Mouse (Mus musculus): Measurements from ENCODE around the gene Dera. TPM values are rescaled to one million over a fixed set of nuclear protein-coding genes. Genes with fewer than 3 reads are reported as not detected.

Dera gene
- total and polyA plus RNA-seq, 2 experiments from 2014 or later, result 12.1 to 17.9 TPM

DNA sequence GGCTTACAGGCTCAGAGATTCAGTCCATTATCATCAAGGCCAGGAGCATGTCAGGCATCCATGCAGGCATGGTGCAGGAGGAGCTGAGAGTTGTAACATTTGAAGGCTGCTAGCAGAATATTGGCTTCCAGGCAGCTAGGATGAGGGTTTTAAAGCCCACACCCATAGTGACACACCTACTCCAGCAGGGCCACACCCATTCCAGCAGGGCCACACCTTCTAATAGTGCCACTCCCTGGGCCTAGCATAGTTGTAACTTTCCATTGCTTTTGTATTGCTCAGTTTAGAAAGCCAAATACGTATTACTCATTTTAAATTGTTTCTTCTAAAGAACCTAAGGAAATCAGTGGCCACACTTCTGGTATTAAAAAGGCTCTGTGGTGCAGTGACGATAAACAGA lies 13.4 kb upstream of the Dera start:
- H3K27ac ChIP-seq, result no peak overlapping the region
- ATAC-seq (no peak), DNase-seq (ENCODE audit: low spot score) (no peak)
- H3K4me3 ChIP-seq (ENCODE audit: low read length), result no peak overlapping the region
- H3K4me1 ChIP-seq (ENCODE audit: insufficient read depth, low read length), result peaks cover 10% of the 10 kb centered on the region
- TF ChIP-seq CTCF (IDR thresholded peaks at IDR 0.05; ENCODE audit: low read depth), result no peak
- peaks cover 55% of the 10 kb centered on the region for H3K36me3 ChIP-seq (ENCODE audit: insufficient read depth, low read length)
- WGBS, result 92% methylated on average over 2 of the region's 2 CpGs
- H3K9me3 ChIP-seq (ENCODE audit: low read length), result no peaks in the 10 kb centered on the region
- H3K4me2 ChIP-seq (ENCODE audit: low read depth, low read length), result no peak overlapping the region
- no peak overlapping the region for H3K9ac ChIP-seq (replicated peaks; ENCODE audit: low read length)
- H3K27me3 ChIP-seq (ENCODE audit: insufficient read depth, low read length), result no peaks in the 10 kb centered on the region

DNA sequence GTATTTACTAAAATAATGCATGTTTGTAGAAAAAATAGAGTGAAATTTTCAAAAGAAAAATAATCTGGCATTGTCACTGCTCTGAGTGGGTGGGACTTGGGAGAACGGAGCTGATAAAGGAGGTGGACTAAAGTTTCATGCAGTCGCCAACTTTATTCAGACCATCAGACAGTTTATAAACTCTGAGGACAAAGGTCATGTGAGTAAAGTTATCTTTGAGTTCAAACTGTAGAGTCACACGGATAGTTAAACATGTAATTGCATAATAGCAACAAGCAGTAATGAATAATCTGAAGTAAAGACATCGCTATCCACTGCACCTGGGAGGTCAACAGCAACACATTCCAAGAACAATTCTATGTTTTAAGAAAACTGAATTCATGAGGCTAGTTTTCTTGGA lies 9.6 kb upstream of the Dera start:
- WGBS, result 87% methylated on average over 4 of the region's 4 CpGs
- no peak overlapping the region for H3K27ac ChIP-seq

DNA sequence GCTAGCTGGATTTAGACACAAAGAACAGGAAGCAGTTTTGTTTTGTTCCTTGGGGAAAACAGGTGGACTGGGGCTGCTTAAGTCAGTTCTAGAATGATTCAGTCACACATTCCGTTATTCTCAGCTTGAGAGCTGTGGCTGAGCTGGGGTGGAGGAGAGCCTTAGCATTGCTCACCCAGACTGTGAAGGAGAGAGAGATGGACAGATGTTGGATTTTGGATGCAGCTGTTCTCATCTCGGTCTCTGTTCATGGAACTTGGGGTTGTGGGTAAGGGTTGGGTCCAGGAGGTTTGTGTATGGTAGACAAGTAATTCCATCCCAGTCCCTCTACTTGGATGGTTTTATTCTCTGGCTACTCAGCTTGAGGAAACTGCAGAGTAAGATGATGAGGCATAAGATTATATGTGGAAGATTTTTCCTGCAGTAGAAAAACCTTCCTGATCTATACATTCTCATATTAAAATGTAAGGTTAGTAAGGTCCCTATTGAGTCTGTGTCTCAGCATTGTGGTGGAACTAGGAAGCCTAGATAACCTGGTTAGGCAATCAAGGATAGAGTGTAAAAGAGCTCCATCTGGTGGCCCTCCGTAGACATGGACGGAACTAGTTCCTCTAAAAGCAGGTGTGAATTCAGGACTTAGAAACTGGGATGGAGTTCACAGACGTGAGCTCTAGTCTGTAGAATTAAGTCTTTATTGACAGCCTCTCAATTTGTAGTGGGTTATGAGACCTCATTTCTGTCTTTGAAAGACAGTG lies 7.0 kb upstream of the Dera start:
- Histone ChIP-seq H3K4me2 (ENCODE audit: low read depth, low read length) (no peak overlapping the region), H3K36me3 (ENCODE audit: insufficient read depth, low read length) (peaks cover 52% of the 10 kb centered on the region), H3K27ac (no peak overlapping the region), H3K9ac (replicated peaks; ENCODE audit: low read length) (no peak overlapping the region), H3K4me3 (ENCODE audit: low read length) (no peak overlapping the region), H3K27me3 (ENCODE audit: insufficient read depth, low read length) (no peaks in the 10 kb centered on the region), H3K4me1 (ENCODE audit: insufficient read depth, low read length) (no peaks in the 10 kb centered on the region), H3K9me3 (ENCODE audit: low read length) (no peaks in the 10 kb centered on the region)
- peak; percentile 68 for DNase-seq (ENCODE audit: low spot score)
- 71% methylated on average over 5 of the region's 5 CpGs for WGBS
- ATAC-seq, result peak; percentile 70; the same call in 1 of the 2 replicates
- peak; percentile 73 for TF ChIP-seq CTCF (IDR thresholded peaks at IDR 0.05; ENCODE audit: low read depth)

More for the DNA sequence above, 9.6 kb upstream of the Dera start:
- H3K9me3 ChIP-seq (ENCODE audit: low read length), result no peaks in the 10 kb centered on the region
- DNase-seq (ENCODE audit: low spot score) (no peak), ATAC-seq (no peak)
- no peak overlapping the region for H3K4me2 ChIP-seq (ENCODE audit: low read depth, low read length)
- TF ChIP-seq CTCF (IDR thresholded peaks at IDR 0.05; ENCODE audit: low read depth), result no peak
- no peak overlapping the region for H3K9ac ChIP-seq (replicated peaks; ENCODE audit: low read length)
- H3K4me1 ChIP-seq (ENCODE audit: insufficient read depth, low read length), result no peaks in the 10 kb centered on the region
- no peak overlapping the region for H3K4me3 ChIP-seq (ENCODE audit: low read length)
- peaks cover 69% of the 10 kb centered on the region for H3K36me3 ChIP-seq (ENCODE audit: insufficient read depth, low read length)
- no peaks in the 10 kb centered on the region for H3K27me3 ChIP-seq (ENCODE audit: insufficient read depth, low read length)

DNA sequence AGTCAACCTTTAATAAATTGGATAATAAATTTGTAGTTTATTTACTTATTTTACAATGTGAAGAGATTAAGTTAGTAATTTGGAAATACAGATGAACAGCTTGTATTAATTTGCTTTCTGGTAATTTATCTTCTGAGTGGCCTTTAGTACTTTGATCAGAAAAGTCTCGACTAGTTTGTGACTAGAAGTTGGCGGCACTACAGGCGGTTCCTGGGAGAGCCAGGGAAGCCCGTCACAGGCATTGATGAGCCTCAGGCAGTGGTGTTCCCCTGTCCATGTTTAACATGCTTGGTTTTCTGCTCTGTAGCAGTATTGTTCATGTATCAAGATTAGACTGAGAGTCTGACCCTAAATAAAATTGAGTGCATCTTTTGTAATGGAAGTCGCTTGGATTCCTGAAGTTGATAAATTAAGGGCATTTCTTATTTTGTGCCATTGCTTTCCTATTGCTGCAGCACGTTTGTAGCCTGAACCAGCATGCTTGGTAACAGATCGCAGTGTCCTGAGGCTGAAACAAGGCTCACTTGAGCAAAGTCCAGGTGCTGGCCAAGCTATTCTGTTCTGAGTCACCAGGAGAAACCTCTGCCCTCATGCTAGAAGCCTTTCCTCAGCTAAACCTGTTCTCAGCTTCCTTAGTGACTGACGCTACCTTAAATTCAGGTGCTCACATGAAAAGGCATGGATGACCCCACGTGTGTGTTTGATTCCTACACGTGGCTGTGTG lies 2.6 kb upstream of the Dera start:
- Histone ChIP-seq H3K9ac (replicated peaks; ENCODE audit: low read length) (no peak overlapping the region), H3K9me3 (ENCODE audit: low read length) (no peaks in the 10 kb centered on the region), H3K27me3 (ENCODE audit: insufficient read depth, low read length) (no peaks in the 10 kb centered on the region), H3K4me2 (ENCODE audit: low read depth, low read length) (no peak overlapping the region), H3K27ac (no peak overlapping the region), H3K4me1 (ENCODE audit: insufficient read depth, low read length) (no peaks in the 10 kb centered on the region), H3K36me3 (ENCODE audit: insufficient read depth, low read length) (peaks cover 25% of the 10 kb centered on the region), H3K4me3 (ENCODE audit: low read length) (no peak overlapping the region)
- ATAC-seq (no peak), DNase-seq (ENCODE audit: low spot score) (no peak)
- 82% methylated on average over 10 of the region's 10 CpGs for WGBS
- no peak for TF ChIP-seq CTCF (IDR thresholded peaks at IDR 0.05; ENCODE audit: low read depth)

DNA sequence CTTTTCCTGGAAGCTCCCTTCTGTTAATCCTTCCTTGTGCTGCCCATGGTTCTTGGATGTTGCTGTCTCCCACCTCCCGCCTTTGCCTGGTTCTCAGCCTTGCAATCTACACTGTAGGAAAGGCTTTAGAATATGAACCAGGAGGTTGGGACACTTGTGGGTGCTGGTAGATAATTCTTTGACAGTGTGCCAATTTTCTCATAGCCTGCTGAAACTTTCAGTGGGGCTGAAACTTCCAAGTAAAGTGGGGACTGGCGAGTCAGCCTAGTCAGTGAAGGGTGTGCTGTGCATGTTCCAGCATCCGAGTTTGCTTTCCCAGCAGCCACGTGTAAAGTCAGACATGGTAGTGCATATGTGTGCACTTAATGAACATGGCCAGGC lies 2.1 kb upstream of the Dera start:
- Histone ChIP-seq H3K4me3 (ENCODE audit: low read length) (no peak overlapping the region), H3K4me2 (ENCODE audit: low read depth, low read length) (no peak overlapping the region), H3K36me3 (ENCODE audit: insufficient read depth, low read length) (peaks cover 25% of the 10 kb centered on the region), H3K4me1 (ENCODE audit: insufficient read depth, low read length) (no peaks in the 10 kb centered on the region), H3K9me3 (ENCODE audit: low read length) (no peaks in the 10 kb centered on the region), H3K27ac (no peak overlapping the region), H3K27me3 (ENCODE audit: insufficient read depth, low read length) (no peaks in the 10 kb centered on the region), H3K9ac (replicated peaks; ENCODE audit: low read length) (no peak overlapping the region)
- DNase-seq (ENCODE audit: low spot score), result no peak
- 91% methylated on average over 4 of the region's 4 CpGs for WGBS
- no peak for ATAC-seq
- TF ChIP-seq CTCF (IDR thresholded peaks at IDR 0.05; ENCODE audit: low read depth), result no peak

DNA sequence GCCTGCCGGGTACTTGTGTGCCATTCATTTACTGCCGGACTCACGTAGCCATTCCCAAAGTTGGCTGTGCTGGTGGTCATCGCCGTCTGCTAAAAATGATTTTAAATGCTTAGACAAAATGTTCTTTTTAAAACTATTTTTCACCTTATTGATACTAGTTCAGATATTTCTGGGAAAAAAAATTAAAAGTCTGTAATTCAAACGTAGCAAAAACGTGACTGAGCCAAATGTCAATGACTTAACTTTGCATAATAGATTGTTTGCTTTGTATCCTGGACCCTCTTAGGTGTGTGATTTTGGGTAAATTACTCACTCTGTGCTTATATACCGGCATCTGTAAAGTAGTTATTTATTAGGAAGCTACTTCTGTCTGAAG lies 499 bp downstream of the Dera start:
- no peaks in the 10 kb centered on the region for H3K4me1 ChIP-seq (ENCODE audit: insufficient read depth, low read length)
- H3K27ac ChIP-seq, result no peak overlapping the region
- peaks cover 6% of the 10 kb centered on the region for H3K36me3 ChIP-seq (ENCODE audit: insufficient read depth, low read length)
- WGBS, result 5% methylated on average over 8 of the region's 8 CpGs
- peak overlapping the region; percentile 51 for H3K9ac ChIP-seq (replicated peaks; ENCODE audit: low read length)
- peak overlapping the region; percentile 59 for H3K4me3 ChIP-seq (ENCODE audit: low read length)
- peak overlapping the region; percentile 86 for H3K4me2 ChIP-seq (ENCODE audit: low read depth, low read length)
- no peak for TF ChIP-seq CTCF (IDR thresholded peaks at IDR 0.05; ENCODE audit: low read depth)
- DNase-seq (ENCODE audit: low spot score) (no peak), ATAC-seq (no peak)
- no peaks in the 10 kb centered on the region for H3K9me3 ChIP-seq (ENCODE audit: low read length)
- H3K27me3 ChIP-seq (ENCODE audit: insufficient read depth, low read length), result no peaks in the 10 kb centered on the region

DNA sequence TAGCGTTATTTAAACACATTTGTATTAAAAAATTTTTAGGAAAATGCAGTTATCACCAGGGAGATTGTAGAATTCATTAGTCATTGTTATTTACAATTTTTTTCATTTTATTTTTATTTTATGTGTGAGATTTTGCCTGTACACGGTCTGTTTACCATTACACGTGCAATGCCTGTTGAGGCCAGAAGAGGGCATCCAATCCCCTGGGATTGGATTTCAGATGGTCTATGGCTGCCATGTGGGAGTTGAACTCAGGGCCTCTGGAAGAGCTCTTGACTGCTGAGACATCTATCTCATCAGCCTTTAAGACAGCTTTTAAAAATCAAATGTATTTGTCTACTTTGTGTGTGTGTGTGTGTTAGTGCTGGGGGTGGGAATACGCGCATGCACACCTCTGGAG lies 2.0 kb downstream of the Dera start:
- DNase-seq (ENCODE audit: low spot score), result peak; percentile 46

More for the DNA sequence above, 2.0 kb downstream of the Dera start:
- Histone ChIP-seq H3K27me3 (ENCODE audit: insufficient read depth, low read length) (no peaks in the 10 kb centered on the region), H3K9me3 (ENCODE audit: low read length) (no peaks in the 10 kb centered on the region), H3K4me2 (ENCODE audit: low read depth, low read length) (no peak overlapping the region), H3K4me3 (ENCODE audit: low read length) (no peak overlapping the region), H3K27ac (no peak overlapping the region), H3K9ac (replicated peaks; ENCODE audit: low read length) (no peak overlapping the region), H3K4me1 (ENCODE audit: insufficient read depth, low read length) (no peaks in the 10 kb centered on the region), H3K36me3 (ENCODE audit: insufficient read depth, low read length) (no peaks in the 10 kb centered on the region)
- WGBS, result 64% methylated on average over 5 of the region's 5 CpGs
- peak; percentile 75 for TF ChIP-seq CTCF (IDR thresholded peaks at IDR 0.05; ENCODE audit: low read depth)
- no peak for ATAC-seq
